Mouse (Mus musculus): Measurements from ENCODE around the gene Smpd3. TPM values are rescaled to one million over a fixed set of nuclear protein-coding genes. Genes with fewer than 3 reads are reported as not detected.

Smpd3 gene
- polyA plus RNA-seq, 1 experiment from 2014 or later: 1.7 TPM

DNA sequence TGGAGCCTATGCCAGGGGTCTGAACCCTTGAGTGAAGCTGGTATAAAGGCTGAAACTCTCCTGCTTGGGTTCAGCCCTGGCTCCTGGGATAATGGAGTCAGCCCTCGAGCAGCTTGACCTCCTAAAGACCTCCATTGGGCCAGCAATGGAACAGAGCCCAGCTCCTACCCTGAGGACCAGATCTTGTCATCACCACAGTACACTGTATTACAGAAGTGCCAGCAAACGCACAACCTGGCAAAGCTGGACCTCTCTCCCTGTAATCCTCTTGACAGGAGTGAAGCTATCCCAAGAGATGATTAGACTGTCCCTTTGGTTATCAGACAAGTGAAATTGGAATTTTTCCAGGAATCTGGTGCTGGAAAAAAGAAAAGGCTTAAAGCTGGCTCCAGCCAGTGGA is 13.3 kb upstream of the Smpd3 start:
- H3K27ac ChIP-seq: no peak overlapping the region
- no peak overlapping the region for H3K9ac ChIP-seq
- H3K4me2 ChIP-seq: no peak overlapping the region
- H3K4me1 ChIP-seq: no peaks in the 10 kb centered on the region
- no peaks in the 10 kb centered on the region for H3K9me3 ChIP-seq (replicated peaks)
- ATAC-seq (replicated peaks; ENCODE audit: low FRiP score): no peak
- H3K27me3 ChIP-seq: no peaks in the 10 kb centered on the region
- no peaks in the 10 kb centered on the region for H3K36me3 ChIP-seq
- 63% methylated on average over 2 of the region's 2 CpGs for WGBS
- no peak overlapping the region for H3K4me3 ChIP-seq (replicated peaks)

DNA sequence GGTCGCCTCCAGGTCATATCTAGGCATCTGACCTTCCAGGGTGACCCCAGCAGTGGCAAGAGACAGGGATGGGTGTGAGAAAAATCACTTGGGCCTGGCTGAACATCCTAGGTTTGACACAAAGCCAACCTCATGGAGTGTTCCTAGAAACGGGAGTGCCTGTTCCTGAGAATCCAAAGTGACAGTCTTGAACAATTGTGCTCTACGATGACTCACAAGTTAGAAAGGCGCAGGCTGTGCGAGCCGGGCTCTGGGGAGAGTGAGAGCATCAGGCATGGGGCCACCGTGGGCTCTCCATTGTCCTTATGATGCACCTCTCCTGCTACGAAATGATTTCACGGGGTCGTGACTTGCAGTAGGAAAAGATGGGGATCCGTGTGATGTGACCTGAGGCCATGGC is 11.6 kb upstream of the Smpd3 start:
- Histone ChIP-seq H3K36me3 (no peaks in the 10 kb centered on the region), H3K9me3 (replicated peaks) (no peaks in the 10 kb centered on the region), H3K9ac (no peak overlapping the region), H3K4me2 (no peak overlapping the region), H3K4me3 (replicated peaks) (no peak overlapping the region), H3K27me3 (no peaks in the 10 kb centered on the region), H3K4me1 (no peaks in the 10 kb centered on the region), H3K27ac (no peak overlapping the region)
- WGBS: 70% methylated on average over 11 of the region's 11 CpGs
- ATAC-seq (replicated peaks; ENCODE audit: low FRiP score): no peak

DNA sequence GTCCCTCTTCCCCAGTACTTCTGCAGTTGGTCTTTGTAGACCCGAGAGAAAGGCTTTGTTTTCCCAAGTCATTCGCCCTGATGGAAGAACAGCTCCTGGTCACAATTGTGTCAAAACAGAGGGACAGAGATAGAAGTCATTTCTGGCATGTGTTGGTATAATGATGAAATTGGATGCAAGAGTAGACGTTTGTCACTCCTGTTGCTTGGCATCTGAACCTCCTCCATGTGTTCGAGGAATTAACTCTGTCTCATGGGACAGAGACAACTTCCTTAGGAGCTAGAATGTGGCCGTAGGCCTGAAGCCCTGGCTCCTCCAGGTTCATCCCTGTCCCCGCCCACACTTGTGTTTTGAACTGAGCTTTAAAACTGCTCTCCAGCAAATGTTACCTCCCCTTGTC is 8.3 kb upstream of the Smpd3 start:
- no peak overlapping the region for H3K9ac ChIP-seq
- no peaks in the 10 kb centered on the region for H3K4me1 ChIP-seq
- no peak overlapping the region for H3K4me3 ChIP-seq (replicated peaks)
- no peaks in the 10 kb centered on the region for H3K36me3 ChIP-seq
- no peak for ATAC-seq (replicated peaks; ENCODE audit: low FRiP score)
- no peaks in the 10 kb centered on the region for H3K27me3 ChIP-seq
- H3K9me3 ChIP-seq (replicated peaks): no peaks in the 10 kb centered on the region
- H3K4me2 ChIP-seq: no peak overlapping the region
- WGBS: 65% methylated on average over 6 of the region's 6 CpGs
- no peak overlapping the region for H3K27ac ChIP-seq

DNA sequence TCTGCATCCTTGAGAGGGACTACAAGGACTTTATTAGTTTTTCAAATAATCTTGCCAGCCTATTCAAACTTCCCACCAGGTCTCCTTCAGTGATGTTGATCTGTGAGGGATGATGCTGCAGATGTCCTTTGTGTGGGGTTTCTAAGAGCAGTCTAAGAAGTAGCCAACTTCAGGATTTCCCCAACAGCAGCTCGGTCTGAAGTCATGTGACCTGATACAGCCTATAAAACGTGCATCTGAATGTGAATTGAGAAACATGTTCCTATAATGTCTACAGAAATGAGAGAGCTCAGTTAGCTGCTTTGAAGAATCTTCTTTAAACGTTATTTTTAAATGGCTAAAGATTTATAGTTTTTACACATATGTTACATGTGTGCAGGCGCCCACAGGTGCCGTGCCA is 5.7 kb upstream of the Smpd3 start:
- H3K27ac ChIP-seq: no peak overlapping the region
- H3K4me1 ChIP-seq: peaks cover 15% of the 10 kb centered on the region
- H3K9ac ChIP-seq: no peak overlapping the region
- no peak for ATAC-seq (replicated peaks; ENCODE audit: low FRiP score)
- no peaks in the 10 kb centered on the region for H3K9me3 ChIP-seq (replicated peaks)
- H3K36me3 ChIP-seq: no peaks in the 10 kb centered on the region
- WGBS: 73% methylated on average over 5 of the region's 5 CpGs
- no peak overlapping the region for H3K4me2 ChIP-seq
- H3K4me3 ChIP-seq (replicated peaks): no peak overlapping the region
- no peaks in the 10 kb centered on the region for H3K27me3 ChIP-seq

DNA sequence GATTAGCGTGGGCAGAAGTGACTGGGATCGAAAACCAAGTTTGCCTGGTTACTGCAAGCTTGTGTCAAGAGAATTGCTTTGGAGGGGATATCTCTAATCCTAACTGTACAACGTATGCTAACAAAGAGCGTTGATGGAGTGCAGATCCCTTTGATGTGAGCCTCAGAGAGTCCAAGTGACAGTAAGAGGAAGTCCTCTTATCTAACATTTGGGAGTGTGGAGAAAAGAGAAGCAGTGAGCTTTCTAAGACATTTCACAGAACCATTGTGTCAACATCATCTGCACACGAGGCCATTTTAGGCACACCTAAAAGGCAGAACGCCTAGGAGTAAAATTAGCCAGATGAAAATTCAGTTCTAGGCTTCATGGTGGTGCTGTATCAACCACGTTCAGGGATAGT is 5.0 kb upstream of the Smpd3 start:
- peaks cover 15% of the 10 kb centered on the region for H3K4me1 ChIP-seq
- no peaks in the 10 kb centered on the region for H3K27me3 ChIP-seq
- no peaks in the 10 kb centered on the region for H3K36me3 ChIP-seq
- H3K9me3 ChIP-seq (replicated peaks): no peaks in the 10 kb centered on the region
- H3K27ac ChIP-seq: no peak overlapping the region
- ATAC-seq (replicated peaks; ENCODE audit: low FRiP score): no peak
- no peak overlapping the region for H3K4me2 ChIP-seq
- no peak overlapping the region for H3K4me3 ChIP-seq (replicated peaks)
- 80% methylated on average over 7 of the region's 7 CpGs for WGBS
- no peak overlapping the region for H3K9ac ChIP-seq

DNA sequence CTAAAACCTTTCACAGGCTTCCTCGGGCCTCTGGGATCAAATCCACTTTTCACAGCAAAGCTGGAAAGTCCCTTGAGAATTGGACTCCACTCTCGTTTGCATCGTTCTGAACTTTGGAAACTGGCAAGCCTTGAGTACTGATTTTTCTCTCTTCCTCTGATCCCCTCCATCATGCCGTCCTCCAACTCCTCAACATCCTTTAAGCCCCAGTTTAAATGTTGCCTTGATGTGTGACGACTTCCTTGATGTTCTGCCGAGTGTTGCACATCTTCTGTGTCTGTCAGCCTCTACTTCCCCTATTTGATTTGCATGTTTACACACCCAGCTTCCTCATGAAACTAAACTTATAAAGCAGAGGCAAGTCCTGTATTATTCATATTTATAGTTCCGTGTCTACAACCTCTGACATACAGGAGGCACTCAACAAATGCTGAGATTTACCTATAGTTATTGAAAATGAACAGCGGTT is 987 bp upstream of the Smpd3 start:
- H3K4me1 ChIP-seq: peaks cover 29% of the 10 kb centered on the region
- H3K4me2 ChIP-seq: peak overlapping the region; percentile 76
- H3K27me3 ChIP-seq: peaks cover 34% of the 10 kb centered on the region
- no peaks in the 10 kb centered on the region for H3K36me3 ChIP-seq
- H3K4me3 ChIP-seq (replicated peaks): peak overlapping the region; percentile 64
- ATAC-seq (replicated peaks; ENCODE audit: low FRiP score): no peak
- no peaks in the 10 kb centered on the region for H3K9me3 ChIP-seq (replicated peaks)
- 35% methylated on average over 8 of the region's 8 CpGs for WGBS
- H3K27ac ChIP-seq: no peak overlapping the region
- H3K9ac ChIP-seq: peak overlapping the region; percentile 61; the same call in 1 of the 2 replicates

DNA sequence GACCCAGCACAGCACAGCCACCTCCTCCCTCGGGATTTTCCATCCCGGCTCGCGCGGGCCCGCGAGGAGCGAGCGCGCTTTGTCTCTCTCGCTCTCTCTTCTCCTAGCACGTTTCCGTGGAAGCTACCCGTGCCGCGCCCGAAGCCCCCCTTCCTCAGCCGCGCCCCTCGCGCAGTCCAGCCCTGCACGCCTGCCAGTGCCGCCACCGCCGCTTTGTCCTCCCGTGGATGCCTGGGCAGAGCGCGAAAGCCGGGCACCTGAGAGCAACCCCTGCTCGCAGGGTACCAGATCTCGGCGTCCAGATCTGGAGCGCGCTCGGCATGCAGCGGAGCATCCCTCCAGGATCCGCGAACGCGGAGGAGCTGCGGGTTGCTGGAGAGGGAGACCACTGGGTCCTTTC is 1.2 kb downstream of the Smpd3 start:
- Histone ChIP-seq H3K36me3 (no peaks in the 10 kb centered on the region), H3K4me2 (peak overlapping the region; percentile 13; the same call in 1 of the 2 replicates), H3K9ac (no peak overlapping the region), H3K27ac (no peak overlapping the region), H3K4me1 (peaks cover 29% of the 10 kb centered on the region), H3K9me3 (replicated peaks) (no peaks in the 10 kb centered on the region), H3K4me3 (replicated peaks) (peak overlapping the region; percentile 18; the same call in 1 of the 2 replicates), H3K27me3 (peaks cover 44% of the 10 kb centered on the region)
- ATAC-seq (replicated peaks; ENCODE audit: low FRiP score): no peak
- WGBS: 3% methylated on average over 41 of the region's 41 CpGs

DNA sequence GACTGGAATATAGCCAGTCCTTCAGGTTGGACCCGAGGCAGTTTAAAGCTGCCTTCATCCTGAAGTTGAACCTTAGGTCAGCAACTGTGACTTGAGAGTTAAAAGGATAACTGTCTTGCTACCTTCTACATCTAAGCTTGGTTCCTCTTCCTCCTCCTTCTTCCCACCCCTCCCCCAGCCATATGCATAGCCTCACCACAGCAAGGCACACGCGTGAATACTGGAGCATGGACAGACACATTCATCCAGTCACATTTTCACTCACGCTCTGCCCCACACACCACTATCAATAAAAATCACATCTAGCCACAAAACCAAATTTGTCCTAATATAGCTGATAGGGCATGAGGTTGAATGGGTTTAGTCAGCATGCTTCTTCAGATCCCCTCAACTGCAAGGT is 1.8 kb downstream of the Smpd3 start:
- Histone ChIP-seq H3K4me2 (0 out of 2 replicates have a peak overlapping the region, but pooled peaks have one; percentile 13), H3K27me3 (peaks cover 44% of the 10 kb centered on the region), H3K9me3 (replicated peaks) (no peaks in the 10 kb centered on the region), H3K9ac (no peak overlapping the region), H3K36me3 (no peaks in the 10 kb centered on the region), H3K27ac (no peak overlapping the region), H3K4me3 (replicated peaks) (no peak overlapping the region), H3K4me1 (peaks cover 29% of the 10 kb centered on the region)
- ATAC-seq (replicated peaks; ENCODE audit: low FRiP score): no peak
- 77% methylated on average over 4 of the region's 4 CpGs for WGBS

DNA sequence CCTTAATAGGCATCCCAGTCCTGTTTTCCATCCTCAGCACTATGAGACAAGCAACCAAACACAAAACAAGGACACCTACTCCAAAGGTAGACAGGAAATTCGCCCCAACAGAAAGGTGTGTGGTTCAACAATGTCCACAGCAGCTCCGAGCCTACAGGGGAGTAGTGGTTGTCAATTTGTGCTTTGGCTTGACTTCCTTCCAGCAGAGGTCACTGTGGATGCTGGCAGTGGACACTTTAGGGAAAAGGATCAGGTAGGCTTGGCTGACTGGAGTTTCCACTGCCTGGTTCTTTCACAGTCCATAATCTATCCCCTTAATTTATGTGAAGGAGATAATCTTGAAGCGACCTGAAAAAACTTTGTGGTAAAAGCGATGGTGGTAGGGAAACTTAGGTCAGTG is 2.6 kb downstream of the Smpd3 start:
- no peak overlapping the region for H3K9ac ChIP-seq
- no peak for ATAC-seq (replicated peaks; ENCODE audit: low FRiP score)
- H3K4me1 ChIP-seq: peaks cover 28% of the 10 kb centered on the region
- no peak overlapping the region for H3K27ac ChIP-seq
- no peak overlapping the region for H3K4me3 ChIP-seq (replicated peaks)
- H3K4me2 ChIP-seq: no peak overlapping the region
- 59% methylated on average over 4 of the region's 4 CpGs for WGBS
- no peaks in the 10 kb centered on the region for H3K36me3 ChIP-seq
- H3K27me3 ChIP-seq: peaks cover 44% of the 10 kb centered on the region
- H3K9me3 ChIP-seq (replicated peaks): no peaks in the 10 kb centered on the region

DNA sequence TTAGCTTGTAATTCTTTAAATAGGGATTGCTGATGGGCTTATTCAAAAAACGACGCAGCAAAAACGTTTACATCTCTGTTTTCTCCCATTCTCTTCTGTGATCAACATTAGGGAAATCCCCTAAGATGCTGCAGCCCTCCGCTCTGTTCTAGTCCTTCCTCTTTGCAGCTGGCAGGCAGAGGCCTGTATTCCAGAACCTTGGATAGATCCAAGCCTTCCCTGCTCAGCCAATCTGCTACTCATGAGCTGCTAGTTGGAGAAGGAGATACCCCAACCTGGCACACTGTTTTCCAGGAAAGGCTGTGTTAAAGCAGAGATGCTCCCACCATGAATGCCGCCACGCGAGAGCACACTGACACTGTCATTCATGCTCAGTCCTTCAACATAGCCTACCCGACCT is 4.4 kb downstream of the Smpd3 start:
- no peaks in the 10 kb centered on the region for H3K36me3 ChIP-seq
- H3K27me3 ChIP-seq: peaks cover 44% of the 10 kb centered on the region
- no peak for ATAC-seq (replicated peaks; ENCODE audit: low FRiP score)
- H3K9me3 ChIP-seq (replicated peaks): no peaks in the 10 kb centered on the region
- no peak overlapping the region for H3K4me3 ChIP-seq (replicated peaks)
- no peak overlapping the region for H3K4me2 ChIP-seq
- peaks cover 14% of the 10 kb centered on the region for H3K4me1 ChIP-seq
- WGBS: 43% methylated on average over 8 of the region's 8 CpGs
- H3K27ac ChIP-seq: no peak overlapping the region
- H3K9ac ChIP-seq: no peak overlapping the region

DNA sequence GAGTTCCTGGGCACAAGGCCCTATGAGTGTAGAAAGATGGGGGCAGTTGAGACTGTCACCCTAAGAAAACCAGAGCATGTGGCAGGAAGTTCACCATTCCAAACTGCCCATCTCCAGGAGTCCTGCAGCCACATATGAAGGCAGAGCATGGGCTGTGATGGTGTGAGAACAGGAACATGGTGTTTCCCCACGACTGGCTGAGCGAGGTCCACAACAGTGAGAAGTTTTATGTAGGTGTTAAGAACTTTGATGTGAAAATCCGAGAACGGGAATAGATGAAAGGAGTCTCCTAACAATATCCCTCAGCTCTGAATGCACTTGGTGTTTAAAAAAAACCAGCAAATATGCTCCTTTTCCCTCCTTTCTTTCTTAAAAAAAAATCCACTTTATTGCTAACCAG is 5.3 kb downstream of the Smpd3 start:
- Histone ChIP-seq H3K4me2 (no peak overlapping the region), H3K27me3 (peaks cover 43% of the 10 kb centered on the region), H3K9me3 (replicated peaks) (no peaks in the 10 kb centered on the region), H3K36me3 (no peaks in the 10 kb centered on the region), H3K4me3 (replicated peaks) (no peak overlapping the region), H3K9ac (no peak overlapping the region), H3K4me1 (peaks cover 12% of the 10 kb centered on the region), H3K27ac (no peak overlapping the region)
- ATAC-seq (replicated peaks; ENCODE audit: low FRiP score): no peak
- WGBS: 47% methylated on average over 4 of the region's 4 CpGs

DNA sequence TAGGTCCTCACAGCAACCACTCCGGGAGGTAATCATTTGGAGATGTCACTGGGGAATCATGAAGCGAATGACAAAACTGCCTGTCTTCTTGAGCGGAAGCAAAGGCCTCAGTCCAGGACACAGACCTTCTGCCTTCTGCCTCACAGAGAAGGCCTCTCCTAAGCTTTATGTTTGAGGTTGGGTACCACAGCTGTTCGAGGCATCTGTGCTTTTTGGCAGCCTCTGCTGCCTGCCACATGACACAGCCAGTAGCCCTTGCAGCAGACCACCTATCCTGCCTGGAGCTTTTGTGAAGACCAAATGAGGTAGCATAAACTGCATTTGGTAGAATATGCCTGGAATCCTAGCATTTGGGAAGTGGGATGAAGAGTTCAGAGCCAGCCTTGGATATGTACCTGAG is 11.2 kb downstream of the Smpd3 start:
- H3K4me2 ChIP-seq: no peak overlapping the region
- H3K27me3 ChIP-seq: no peaks in the 10 kb centered on the region
- no peaks in the 10 kb centered on the region for H3K9me3 ChIP-seq (replicated peaks)
- 79% methylated on average over 4 of the region's 4 CpGs for WGBS
- ATAC-seq (replicated peaks; ENCODE audit: low FRiP score): no peak
- no peak overlapping the region for H3K27ac ChIP-seq
- no peaks in the 10 kb centered on the region for H3K36me3 ChIP-seq
- H3K9ac ChIP-seq: no peak overlapping the region
- H3K4me3 ChIP-seq (replicated peaks): no peak overlapping the region
- no peaks in the 10 kb centered on the region for H3K4me1 ChIP-seq

DNA sequence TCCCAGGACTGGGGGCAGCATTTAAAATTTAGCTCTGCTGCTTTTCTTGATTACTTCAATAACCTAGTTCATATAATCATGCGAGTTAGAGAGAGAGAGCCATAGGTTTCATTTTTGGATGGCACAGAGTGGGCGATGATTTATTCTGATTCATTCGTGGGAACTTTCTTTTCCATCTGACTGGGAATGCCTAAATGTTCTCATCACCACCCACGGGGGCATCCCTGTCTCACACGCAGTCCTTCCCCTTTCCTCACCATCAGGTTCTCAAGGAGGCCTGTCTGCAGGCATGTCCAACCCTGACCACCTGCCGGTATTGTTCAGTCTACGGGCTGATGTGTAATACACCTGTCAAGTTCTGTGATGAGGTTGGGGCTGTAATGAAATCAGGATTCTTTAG is 16.4 kb downstream of the Smpd3 start:
- Histone ChIP-seq H3K4me1 (no peaks in the 10 kb centered on the region), H3K36me3 (no peaks in the 10 kb centered on the region), H3K9me3 (replicated peaks) (no peaks in the 10 kb centered on the region), H3K9ac (no peak overlapping the region), H3K4me2 (no peak overlapping the region), H3K4me3 (replicated peaks) (no peak overlapping the region), H3K27me3 (no peaks in the 10 kb centered on the region), H3K27ac (no peak overlapping the region)
- WGBS: 86% methylated on average over 7 of the region's 7 CpGs
- no peak for ATAC-seq (replicated peaks; ENCODE audit: low FRiP score)
